In the genomic region with DNA sequence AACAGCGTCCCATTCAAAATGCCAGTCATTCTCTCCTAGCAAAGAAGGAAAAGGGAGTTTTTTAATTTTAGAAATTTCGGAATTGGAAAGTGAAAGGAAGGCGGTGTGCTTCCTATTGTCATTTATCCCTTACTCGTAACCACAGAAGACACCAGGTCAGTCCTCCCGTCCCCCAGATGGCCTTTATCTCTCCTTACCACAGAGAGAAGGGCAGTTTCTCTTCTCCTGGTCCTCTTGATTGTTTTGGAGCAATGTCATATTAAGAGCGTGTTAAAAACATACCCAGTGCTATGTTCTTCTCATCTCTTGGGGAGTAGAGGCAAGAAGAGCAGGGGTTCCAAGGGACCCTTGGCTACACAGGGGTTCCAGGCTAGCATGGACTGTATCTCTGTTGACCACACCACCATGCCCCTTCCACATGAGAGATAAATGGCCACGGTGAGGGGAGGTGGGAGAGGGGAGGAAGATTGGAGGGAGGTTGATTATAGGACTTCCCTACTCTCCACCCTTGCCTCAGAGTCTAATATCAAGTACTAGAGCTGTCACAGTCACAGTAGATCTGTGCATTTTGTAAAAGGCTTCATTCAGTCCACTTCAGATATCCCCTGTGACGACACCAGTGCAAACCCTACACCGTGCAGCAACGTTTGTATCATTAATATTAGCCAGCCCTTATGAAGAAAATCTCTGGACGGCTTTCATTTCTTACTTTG, we compare ENCODE assay signal across 13 mouse cellular contexts.
"Had no signal": no experiment of that assay in that cellular context is flagged by ENCODE, and none has a peak within 500 bp of the region (broad histone marks: within the 10 kb centered on the region; RNA-seq: fewer than 3 reads in every experiment).

No protein-coding gene starts in this region.

- H3K4me2 ChIP-seq: kidney, embryonic 15.5 days had no signal

- H3K9me3 ChIP-seq: kidney, embryonic 15.5 days; limb, embryonic 10.5 days; midbrain, embryonic 10.5 days had no signal

- H3K4me1 ChIP-seq: kidney, embryonic 15.5 days; limb, embryonic 10.5 days; midbrain, embryonic 10.5 days had no signal

- H3K27ac ChIP-seq: kidney, embryonic 15.5 days; limb, embryonic 10.5 days; midbrain, embryonic 10.5 days had no signal

- DNase-seq: kidney, adult 2 months; kidney, postnatal 14 days; lung, adult 2 months; lung, postnatal 4 days; midbrain, embryonic 14.5 days; right cerebral cortex, postnatal 14 days; thymus, postnatal 36 days had no signal

- H3K27me3 ChIP-seq: kidney, embryonic 15.5 days had no signal

- H3K9ac ChIP-seq: kidney, embryonic 15.5 days had no signal

- H3K4me3 ChIP-seq: kidney, embryonic 15.5 days; limb, embryonic 10.5 days; midbrain, embryonic 10.5 days; myocyte had no signal

- ATAC-seq: intestine, embryonic 16.5 days; lung, postnatal 0 days had no signal

- H3K36me3 ChIP-seq: kidney, embryonic 15.5 days; limb, embryonic 10.5 days; midbrain, embryonic 10.5 days had no signal
